Mouse (Mus musculus): ENCODE data around the gene Spsb1.

Spsb1 gene

GRCm38 (mm10) chr4:149953621-149954481 lies 992 bp downstream of the Spsb1 start:
- peak; percentile 41 to 62 for DNase-seq (ENCODE audit: low spot score in 2 of 2)

GRCm38 (mm10) chr4:149952201-149952600 lies 2.6 kb downstream of the Spsb1 start:
- DNase-seq (ENCODE audit: low spot score in 2 of 2): no peak

GRCm38 (mm10) chr4:149951201-149951600 lies 3.6 kb downstream of the Spsb1 start:
- DNase-seq (ENCODE audit: low spot score in 2 of 2): peak in 1 of 2 experiments; percentile 39

- DNase-seq (ENCODE audit: low spot score in 2 of 2): no peak
Observed at GRCm38 (mm10) chr4:149949691-149950090, 5.2 kb downstream of the Spsb1 start.

GRCm38 (mm10) chr4:149948119-149948518 lies 6.7 kb downstream of the Spsb1 start:
- no peak for DNase-seq (ENCODE audit: low spot score in 2 of 2)

- no peak for DNase-seq (ENCODE audit: low spot score in 2 of 2)
Observed at GRCm38 (mm10) chr4:149947396-149947795, 7.4 kb downstream of the Spsb1 start.

GRCm38 (mm10) chr4:149945194-149945593 lies 9.6 kb downstream of the Spsb1 start:
- no peak for DNase-seq (ENCODE audit: low spot score in 2 of 2)

GRCm38 (mm10) chr4:149944214-149944613 lies 10.6 kb downstream of the Spsb1 start:
- DNase-seq (ENCODE audit: low spot score in 2 of 2): no peak

- DNase-seq (ENCODE audit: low spot score in 2 of 2): no peak
Observed at GRCm38 (mm10) chr4:149942831-149943741, 11.8 kb downstream of the Spsb1 start.

- DNase-seq (ENCODE audit: low spot score in 2 of 2): no peak
Observed at GRCm38 (mm10) chr4:149941067-149941755, 13.6 kb downstream of the Spsb1 start.

- DNase-seq (ENCODE audit: low spot score in 2 of 2): no peak
Observed at GRCm38 (mm10) chr4:149938701-149939100, 16.1 kb downstream of the Spsb1 start.

- DNase-seq (ENCODE audit: low spot score in 2 of 2): no peak
Observed at GRCm38 (mm10) chr4:149936921-149937320, 17.9 kb downstream of the Spsb1 start.

GRCm38 (mm10) chr4:149935470-149935869 lies 19.4 kb downstream of the Spsb1 start:
- no peak for DNase-seq (ENCODE audit: low spot score in 2 of 2)

GRCm38 (mm10) chr4:149933519-149934245 lies 21.2 kb downstream of the Spsb1 start:
- DNase-seq (ENCODE audit: low spot score in 2 of 2): no peak

GRCm38 (mm10) chr4:149933025-149933424 lies 21.8 kb downstream of the Spsb1 start:
- DNase-seq (ENCODE audit: low spot score in 2 of 2): no peak

GRCm38 (mm10) chr4:149932108-149932815 lies 22.6 kb downstream of the Spsb1 start:
- no peak for DNase-seq (ENCODE audit: low spot score in 2 of 2)

- no peak for DNase-seq (ENCODE audit: low spot score in 2 of 2)
Observed at GRCm38 (mm10) chr4:149930755-149931154, 24.1 kb downstream of the Spsb1 start.

GRCm38 (mm10) chr4:149923014-149923413 lies 31.8 kb downstream of the Spsb1 start:
- no peak for DNase-seq (ENCODE audit: low spot score in 2 of 2)

GRCm38 (mm10) chr4:149922121-149922718 lies 32.6 kb downstream of the Spsb1 start:
- DNase-seq (ENCODE audit: low spot score in 2 of 2): peak in 1 of 2 experiments; percentile 32

- no peak for DNase-seq (ENCODE audit: low spot score in 2 of 2)
Observed at GRCm38 (mm10) chr4:149920886-149921285, 34.0 kb downstream of the Spsb1 start.

All from urinary bladder, adult 18-20 months (tissue).